Mouse (Mus musculus) layer of hippocampus, postnatal 14 days (tissue): Measurements from ENCODE around the gene Olfr381. TPM values are rescaled to one million over a fixed set of nuclear protein-coding genes. Genes with fewer than 3 reads are reported as not detected.
"Not testable (repeated sequence)": the region's sequence is repeated elsewhere in the genome, so short reads cannot be mapped to it uniquely, and the experiment has no call there.

ENCODE experiments used
- DNase-seq, 2 experiments: peaks; one replicate each; pipeline ENCODE4 v3.0.0; 2021 to 2022; ENCODE audit warnings: low spot score in 2 of 2, mixed read lengths in 1 of 2
- long read RNA-seq, 2 experiments: library from polyadenylated mRNA; stranded (forward); transcript quantifications; one replicate each; pipeline ENCODE4 v2.0.0; 2021
- total RNA-seq, 2 experiments: library from RNA; stranded (reverse); gene quantifications; 2 replicates each; pipeline ENCODE4 v1.2.3; 2021

The Olfr381 gene
- total RNA-seq = not detected
- long read RNA-seq, experiment 1 = 0 reads
- long read RNA-seq, experiment 2 = 0 reads

GRCm38 (mm10) chr11:73491503-73491902 is at the start of gene Olfr381:
Olfr381 (minus strand) TSS chr11:73491603.
- no peak for DNase-seq

DNA sequence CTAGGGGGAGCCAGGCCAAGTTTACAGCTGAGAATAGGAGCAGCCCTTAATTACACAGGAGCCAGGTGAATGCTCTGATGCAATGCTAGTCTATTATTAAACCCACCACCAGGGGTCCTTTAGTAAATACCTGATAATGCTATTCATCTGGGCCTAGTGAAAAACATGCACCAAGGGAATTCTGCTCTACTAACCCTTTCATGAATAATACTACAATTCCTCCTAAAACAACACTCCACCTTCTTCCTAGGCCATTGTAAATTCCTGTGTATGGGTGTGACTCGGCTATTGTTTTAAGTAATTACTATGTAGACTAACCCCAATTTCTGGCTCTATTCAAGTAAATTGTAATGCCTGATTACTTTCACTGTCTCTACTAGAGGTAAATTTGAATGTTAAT is 37.6 kb upstream of the Olfr381 start:
- DNase-seq = not testable (repeated sequence)

DNA sequence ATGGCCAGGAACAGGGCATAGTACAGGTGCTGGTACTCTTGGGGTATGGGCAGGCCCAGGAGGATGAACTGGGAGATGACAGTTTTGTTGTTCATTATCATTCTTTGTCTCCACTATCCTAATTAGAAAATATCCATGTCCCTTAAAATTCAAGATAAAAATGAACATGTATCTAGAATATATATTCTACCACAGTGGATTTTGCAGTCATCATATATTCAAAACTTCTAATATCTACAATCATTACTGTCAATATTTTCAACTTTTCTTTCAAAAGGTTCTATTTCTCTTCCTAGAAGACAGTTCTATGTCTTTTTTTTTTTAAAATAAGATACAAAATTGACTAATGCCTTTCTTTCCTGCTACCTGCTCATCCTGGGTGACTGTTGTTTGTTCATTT is 25.7 kb upstream of the Olfr381 start, which contains the start of gene Olfr382:
Gene Olfr382, minus strand, starts transcription at position 101 of the 400 bp plus-strand sequence.
- DNase-seq = no peak

DNA sequence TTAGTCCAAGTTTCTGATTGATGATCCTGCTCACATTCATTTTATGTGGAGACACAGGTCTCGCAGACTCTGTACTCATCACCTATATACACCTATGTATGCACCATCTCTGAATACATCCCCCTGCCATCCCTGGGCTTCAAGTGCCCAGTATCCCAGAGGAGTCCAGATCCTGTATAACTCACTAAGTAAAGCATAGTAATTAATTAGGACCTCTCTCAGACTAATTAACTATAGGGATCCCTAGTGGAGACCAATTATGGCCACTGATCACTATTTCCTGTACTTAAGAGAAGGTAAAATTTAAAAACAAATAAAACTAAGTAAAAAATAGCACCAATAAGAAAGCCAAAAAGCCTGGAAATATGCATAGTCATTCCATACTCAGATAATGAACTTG is 34.0 kb downstream of the Olfr381 start, which contains the start of gene Olfr380:
Gene Olfr380, minus strand, starts transcription at position 101 of the 400 bp plus-strand sequence.
- DNase-seq = no peak

Other genes with a start within 250 kb of the Olfr381 start
- under 1 TPM; 0.41 to 0.55 TPM for gene Trpv3, start 224.2 kb downstream of the Olfr381 start, total RNA-seq
- 1 to 10 TPM; 3.8 to 4.5 TPM for gene Aspa, start 162.0 kb downstream of the Olfr381 start, total RNA-seq
- gene Gm49340, start 161.9 kb downstream of the Olfr381 start, total RNA-seq = not detected
- not detected for gene Spata22, start 161.9 kb downstream of the Olfr381 start, total RNA-seq
- not detected for gene Olfr20, start 140.8 kb downstream of the Olfr381 start, total RNA-seq
- not detected for gene Olfr376, start 120.4 kb downstream of the Olfr381 start, total RNA-seq
- gene Olfr1, start 92.0 kb downstream of the Olfr381 start, total RNA-seq = not detected
- gene Olfr378, start 63.1 kb downstream of the Olfr381 start, total RNA-seq = not detected
- gene Olfr380, start 34.1 kb downstream of the Olfr381 start, total RNA-seq = not detected
- not detected for gene Olfr382, start 25.6 kb upstream of the Olfr381 start, total RNA-seq
- not detected for gene Olfr385, start 101.4 kb upstream of the Olfr381 start, total RNA-seq
- gene Olfr384, start 107.0 kb upstream of the Olfr381 start, total RNA-seq = not detected
- not detected for gene Zfp735, start 197.2 kb upstream of the Olfr381 start, total RNA-seq